Mouse (Mus musculus): ENCODE results near the gene Acss2.
A peak's percentile ranks its signal among the peaks of the same experiment; 100 is the strongest.

Acss2 gene

DNA sequence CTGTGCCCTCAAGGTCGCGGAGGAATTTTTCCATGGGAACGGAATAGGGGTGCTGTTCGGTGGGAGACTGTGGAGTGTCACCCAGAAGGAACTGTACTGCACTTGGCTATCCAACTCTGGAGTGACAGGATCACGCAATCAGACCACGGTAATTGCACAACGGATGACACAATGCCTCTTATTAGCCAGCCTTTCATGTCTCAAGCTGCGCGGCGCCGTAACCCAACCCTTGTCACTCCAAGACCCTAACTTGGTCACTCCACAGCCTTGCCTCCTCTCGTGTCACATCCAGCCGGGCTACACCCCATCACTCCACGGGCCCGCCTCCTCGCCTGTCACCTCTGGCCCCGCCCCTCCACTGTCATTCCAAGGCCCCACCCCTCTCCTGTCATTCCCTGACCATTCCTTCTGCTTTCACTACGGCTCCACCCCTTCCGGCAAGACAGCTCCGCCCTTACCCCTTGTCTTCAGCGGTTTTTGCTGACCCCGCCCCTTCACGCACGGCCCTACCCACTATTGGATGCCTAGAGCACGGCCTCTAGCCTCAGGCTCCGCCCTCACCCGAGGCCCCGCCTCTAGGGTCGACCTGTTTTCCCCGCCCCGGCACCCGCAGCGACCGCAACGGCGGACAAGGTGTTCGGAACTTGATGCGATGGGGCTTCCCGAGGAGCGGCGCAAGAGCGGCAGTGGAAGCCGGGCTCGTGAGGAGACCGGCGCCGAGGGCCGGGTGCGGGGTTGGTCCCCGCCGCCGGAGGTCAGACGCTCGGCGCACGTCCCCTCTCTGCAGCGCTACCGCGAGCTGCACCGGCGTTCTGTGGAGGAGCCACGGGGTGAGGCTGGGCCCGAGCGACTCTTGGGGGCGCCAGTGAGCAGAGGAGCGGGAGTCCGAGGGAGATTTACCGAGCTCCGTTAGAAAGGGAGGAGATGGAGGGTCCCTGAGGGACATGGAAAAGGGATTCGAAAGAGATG lies at the start of gene Acss2, which contains the start of gene Ggt7:
Gene Acss2 (plus strand): TSS at position 494 of the 969 bp plus-strand sequence.
Gene Ggt7 (minus strand): TSS at position 783 of the 969 bp plus-strand sequence.
- peak; percentile 94 to 97 for DNase-seq

- DNase-seq, result peak; percentile 11 to 17
Measured at GRCm38 (mm10) chr2:155472671-155473569, 44.8 kb upstream of the Acss2 start.

DNA sequence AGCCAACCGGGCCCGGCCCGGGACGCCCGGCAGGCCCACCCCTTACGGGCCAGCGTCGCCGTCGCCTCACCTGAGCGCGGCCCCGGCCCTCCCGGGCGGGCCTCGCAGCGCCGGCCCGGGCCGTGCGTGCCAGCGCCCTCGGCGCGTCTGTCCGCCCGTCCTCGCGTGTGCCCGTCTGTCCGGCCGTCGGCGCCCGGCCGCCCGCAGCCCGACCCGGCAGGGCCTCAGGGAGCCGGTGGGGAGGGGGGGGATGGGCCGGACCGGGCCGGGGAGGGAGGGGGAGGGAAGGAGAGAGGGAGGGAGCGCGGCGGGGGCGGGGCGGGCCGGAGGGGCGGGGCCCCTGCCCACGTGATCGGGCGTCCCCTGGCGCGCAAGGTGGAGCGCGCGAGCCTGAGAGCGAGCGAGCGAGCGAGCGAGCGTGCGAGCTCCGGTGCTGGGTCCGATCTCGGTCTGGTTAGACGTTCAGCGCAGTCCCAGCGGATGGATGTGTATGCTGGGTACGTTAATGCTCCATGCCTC lies 44.1 kb upstream of the Acss2 start, which contains the start of gene Ncoa6:
Gene Ncoa6 (minus strand): TSS at position 325 of the 519 bp plus-strand sequence.
- DNase-seq, result peak; percentile 33 to 35

- peak in 1 of 2 experiments; percentile 22 for DNase-seq
Measured at GRCm38 (mm10) chr2:155482021-155482420, 35.7 kb upstream of the Acss2 start.

- no peak for DNase-seq
Measured at GRCm38 (mm10) chr2:155490998-155491397, 26.8 kb upstream of the Acss2 start.

DNA sequence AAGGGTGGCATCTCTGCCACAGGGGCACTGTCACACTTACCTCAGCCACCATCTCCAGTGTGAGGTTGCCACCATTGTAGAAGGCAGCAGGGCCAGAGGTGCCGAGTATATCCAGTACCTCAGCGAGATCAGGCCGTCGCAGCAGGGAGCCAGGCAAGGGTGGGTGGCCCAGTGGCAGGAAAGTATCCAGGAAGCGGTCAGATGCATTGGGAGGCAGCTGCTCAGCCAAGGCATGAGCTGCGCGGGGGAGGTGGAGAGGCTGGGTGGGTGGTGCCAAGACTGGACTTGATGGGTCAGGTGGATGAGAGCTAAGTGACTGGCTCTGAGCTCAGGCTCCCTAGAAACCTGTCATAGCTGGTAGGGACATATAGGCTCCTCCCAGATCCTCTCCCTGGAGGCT lies 15.2 kb upstream of the Acss2 start:
- no peak for DNase-seq

DNA sequence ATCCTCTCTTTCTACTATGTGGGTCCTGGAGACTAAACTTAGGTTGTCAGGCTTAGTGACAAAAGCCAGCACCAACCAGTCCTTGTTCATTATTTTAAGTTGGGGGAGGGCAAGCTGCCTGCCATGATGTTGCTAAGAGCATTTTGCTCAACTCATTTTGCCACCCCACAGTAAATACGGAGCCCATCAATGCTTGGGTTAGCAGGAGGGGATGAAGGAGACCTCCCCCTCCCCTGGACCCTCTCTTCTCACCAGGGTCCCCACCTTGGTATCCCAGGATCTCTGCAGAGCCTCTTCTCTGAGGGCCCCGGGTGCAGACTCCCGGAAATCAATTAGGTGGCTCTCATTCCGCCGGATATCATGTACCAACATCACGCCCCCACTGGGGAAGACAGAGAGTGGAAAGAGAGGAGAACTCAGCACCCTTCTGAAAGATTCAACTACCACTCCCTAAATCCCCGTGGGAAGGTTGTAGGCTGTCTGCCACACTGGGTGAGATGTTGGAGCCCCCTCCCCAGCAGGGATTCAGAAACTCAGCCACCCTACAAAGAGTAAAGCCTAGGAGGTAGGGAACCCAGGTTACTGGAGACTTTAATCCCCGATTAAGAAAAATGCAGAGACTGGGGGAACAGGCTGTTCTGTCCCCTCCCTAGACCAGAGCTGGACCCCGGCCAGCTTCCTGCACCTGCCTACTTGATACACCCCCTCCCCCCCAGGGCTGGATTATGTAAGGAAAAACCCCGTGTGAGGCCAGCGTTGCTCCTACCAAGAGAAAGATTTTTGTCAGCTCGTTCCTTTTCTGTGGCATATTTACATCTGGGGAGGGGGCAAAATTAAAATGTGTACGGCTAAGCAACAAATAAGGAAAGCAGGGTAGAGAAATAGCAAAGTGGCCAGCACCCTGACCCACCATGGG lies 13.1 kb upstream of the Acss2 start:
- DNase-seq, result no peak

- DNase-seq, result no peak
Measured at GRCm38 (mm10) chr2:155505811-155506210, 11.9 kb upstream of the Acss2 start.

GRCm38 (mm10) chr2:155507721-155508470 lies 9.9 kb upstream of the Acss2 start:
- DNase-seq, result no peak

DNA sequence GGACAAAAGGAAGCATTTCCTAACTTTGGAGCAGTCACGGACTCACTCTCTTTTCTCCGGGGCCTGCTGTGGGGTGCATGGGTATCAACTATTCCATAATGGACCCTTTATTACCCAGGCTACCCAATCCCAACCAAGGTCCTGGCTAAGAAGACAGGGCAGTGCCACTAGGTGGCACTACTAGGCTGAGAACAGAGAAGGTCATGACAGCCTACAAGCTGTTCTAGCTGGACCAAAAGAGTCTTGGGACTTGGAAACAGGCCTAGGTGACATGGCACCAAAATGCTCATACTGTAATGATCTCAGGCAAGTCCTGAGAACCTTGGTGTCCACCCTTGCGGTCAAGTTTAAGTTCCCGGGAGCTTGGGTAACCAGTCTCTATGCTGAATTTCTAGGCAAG lies 5.3 kb upstream of the Acss2 start:
- peak in 1 of 2 experiments; percentile 43 for DNase-seq

- no peak for DNase-seq
Measured at GRCm38 (mm10) chr2:155513543-155513942, 4.2 kb upstream of the Acss2 start.

DNA sequence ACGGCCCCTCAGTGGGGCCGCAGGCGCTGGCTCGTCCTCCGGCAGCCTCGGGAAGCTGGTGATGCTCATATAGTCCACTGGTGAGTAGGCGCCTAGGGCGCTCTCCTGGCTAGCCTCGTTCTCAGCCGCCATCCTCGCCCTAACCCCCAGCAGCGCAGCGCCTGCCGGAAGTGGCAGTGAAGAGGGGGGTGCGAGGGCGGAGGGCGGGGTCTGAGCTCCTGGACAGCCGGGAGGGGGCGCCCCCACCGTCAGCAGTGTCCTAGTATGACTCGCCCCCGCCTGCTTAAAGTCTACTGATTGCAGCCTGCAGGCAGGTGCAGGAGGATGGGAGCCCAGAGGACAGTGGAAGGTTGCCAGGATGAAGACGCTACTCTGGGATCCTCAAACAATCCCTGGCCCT lies 3.1 kb upstream of the Acss2 start:
- peak; percentile 82 to 83 for DNase-seq

DNA sequence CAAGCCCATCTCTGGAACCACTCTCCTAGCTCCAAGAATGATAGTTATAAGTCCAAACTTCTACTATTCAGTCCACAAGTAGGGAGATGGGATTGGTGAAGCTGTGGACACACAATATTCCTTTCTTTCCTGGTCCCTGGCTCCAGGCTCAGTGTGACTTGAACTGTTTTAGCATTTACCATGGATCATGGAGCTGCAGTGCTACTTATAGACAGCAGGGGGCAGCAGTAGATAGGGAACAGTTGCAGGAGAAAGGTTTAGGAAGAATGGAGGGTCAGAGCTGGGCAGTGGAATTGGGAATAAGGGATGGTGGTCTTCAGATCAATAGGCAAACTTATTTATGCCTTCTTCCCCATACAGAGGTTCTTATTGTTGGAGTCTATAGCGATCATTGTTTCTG lies 1.8 kb upstream of the Acss2 start:
- peak in 1 of 2 experiments; percentile 39 for DNase-seq

- no peak for DNase-seq
Measured at GRCm38 (mm10) chr2:155518531-155519270, 953 bp downstream of the Acss2 start.

- no peak for DNase-seq
Measured at GRCm38 (mm10) chr2:155523706-155524105, 6.0 kb downstream of the Acss2 start.

DNA sequence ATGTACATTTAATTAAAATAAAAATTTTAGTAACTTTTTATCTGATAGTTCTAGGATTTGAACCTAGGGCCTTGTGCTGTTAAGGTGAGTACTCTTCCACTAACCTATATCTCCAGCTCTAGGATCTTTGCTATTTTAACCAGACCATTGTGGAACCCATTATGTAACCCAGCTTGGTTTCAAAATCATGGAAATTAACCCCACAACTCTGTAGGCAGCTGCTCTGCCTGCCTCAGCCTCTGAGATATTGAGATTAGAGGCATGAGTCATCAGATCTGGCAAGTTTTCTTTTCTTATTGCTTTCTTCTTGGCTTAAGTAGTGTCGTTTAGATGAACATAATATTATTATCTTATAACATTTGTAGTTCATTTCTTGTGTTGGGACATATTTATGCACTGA lies 6.6 kb downstream of the Acss2 start:
- DNase-seq, result no peak

DNA sequence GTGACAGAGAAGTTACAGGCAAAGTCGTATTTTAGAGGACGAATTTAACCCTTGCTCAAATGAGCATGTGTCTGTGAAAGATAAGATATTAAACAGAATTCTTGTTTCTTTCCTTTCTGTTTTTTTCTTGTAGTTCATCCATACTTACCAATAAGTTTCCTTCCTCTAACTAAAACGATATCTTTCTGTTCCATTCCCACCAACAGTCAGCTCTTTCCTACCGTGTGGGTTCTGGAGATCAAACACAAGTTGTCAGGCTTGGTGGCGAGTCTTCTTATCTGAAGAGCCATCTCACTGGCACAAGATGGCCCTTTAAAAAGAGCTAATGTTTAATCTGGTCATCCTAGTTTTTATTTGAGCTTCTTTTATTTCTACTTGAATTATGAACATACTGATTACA lies 9.6 kb downstream of the Acss2 start:
- no peak for DNase-seq

- DNase-seq, result no peak
Measured at GRCm38 (mm10) chr2:155536292-155536691, 18.5 kb downstream of the Acss2 start.

- no peak for DNase-seq
Measured at GRCm38 (mm10) chr2:155537761-155538462, 20.2 kb downstream of the Acss2 start.
